Mouse (Mus musculus) spleen, adult 12 weeks (tissue): ENCODE results near the gene Otud7a.

Experiments
- DNase-seq: peaks from one replicate; pipeline ENCODE4 v3.0.0; 2022; ENCODE audit warnings: low spot score

Gene Otud7a

DNA sequence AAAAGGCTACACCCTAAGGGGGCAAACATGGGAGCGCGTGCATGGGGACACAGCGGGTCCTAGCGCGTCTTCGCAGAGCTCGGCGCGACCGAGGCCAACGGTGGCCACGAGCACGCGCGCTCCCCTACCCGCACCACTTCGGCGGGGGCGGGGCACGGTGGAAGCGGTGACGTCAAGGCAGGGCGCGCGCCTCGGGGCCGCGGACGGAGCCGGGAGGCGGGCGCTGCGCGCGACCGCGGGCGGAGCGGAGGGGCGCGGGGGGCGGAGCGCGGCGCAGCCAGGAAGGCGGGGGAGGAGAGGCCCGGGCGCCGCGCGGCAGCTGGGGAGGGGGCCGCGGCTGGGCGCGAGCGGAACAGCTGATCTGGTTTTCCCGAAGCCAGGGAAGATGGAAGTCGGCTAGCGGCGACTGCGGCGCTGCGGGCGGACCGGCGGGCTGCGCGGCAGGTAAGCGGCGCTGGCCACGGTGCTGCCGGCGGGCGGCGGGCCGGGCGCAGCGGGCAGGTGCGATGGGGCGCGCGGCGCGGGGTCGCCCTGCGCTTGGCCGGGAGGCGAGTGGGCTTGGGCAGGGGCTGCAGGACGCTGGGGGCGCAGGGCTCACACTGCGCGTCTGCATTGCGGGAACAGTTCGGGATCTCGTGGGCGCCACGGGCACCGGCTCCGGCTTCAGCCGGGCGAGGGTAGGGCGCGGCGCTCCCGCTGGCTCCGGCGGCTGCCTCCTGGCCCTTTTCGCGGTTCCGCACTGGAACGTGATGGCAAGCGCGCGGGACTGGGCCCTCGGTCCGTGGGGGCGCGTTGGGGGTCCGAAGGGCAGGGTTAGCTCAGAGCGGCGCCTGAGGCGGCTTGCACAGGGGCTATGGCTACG lies at the start of gene Otud7a:
Otud7a (plus strand) TSS at position 268 of the 862 bp plus-strand sequence.
- DNase-seq: no peak

- DNase-seq: no peak
Observed at GRCm38 (mm10) chr7:63405988-63406387, 38.6 kb upstream of the Otud7a start.

GRCm38 (mm10) chr7:63445346-63445700 lies 772 bp downstream of the Otud7a start:
- DNase-seq: no peak

DNA sequence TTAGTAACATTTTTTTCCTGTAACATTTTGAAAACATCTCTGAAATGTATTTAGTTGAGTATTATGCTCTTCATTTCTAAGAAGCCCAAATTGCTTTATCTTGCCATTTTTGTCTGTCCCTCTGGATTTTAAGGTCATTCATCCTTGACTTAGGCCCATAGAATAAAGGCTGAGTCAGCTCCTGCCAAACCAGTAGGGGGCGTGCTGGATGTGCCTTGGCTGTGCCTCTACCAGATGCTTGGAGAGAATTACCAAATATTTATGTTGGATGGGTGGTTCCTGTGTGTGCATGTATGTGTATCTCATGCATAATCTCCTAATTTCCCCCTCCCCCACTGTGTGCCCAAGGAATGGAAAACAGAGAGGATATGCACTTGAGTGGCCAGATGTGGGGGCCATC lies 2.4 kb downstream of the Otud7a start:
- no peak for DNase-seq

DNA sequence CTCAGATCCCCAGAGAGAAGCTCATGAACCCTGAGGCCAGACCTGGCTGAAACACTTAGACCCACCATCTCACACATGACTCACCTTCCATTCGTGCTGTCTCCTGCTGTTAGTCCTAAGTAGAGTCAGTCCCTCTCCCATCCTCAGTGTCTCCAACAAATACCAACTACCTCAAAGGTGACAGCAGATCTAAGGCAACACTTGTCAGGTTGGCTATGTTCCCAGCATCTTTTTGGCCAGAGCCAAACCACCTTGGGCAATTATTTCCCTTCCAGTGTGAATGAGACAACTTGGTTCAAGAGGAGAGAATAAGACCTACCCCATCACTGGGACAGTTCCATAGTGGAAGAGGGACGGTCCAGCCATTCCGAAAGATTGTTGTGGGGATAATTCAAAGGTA lies 10.7 kb downstream of the Otud7a start:
- DNase-seq: no peak

DNA sequence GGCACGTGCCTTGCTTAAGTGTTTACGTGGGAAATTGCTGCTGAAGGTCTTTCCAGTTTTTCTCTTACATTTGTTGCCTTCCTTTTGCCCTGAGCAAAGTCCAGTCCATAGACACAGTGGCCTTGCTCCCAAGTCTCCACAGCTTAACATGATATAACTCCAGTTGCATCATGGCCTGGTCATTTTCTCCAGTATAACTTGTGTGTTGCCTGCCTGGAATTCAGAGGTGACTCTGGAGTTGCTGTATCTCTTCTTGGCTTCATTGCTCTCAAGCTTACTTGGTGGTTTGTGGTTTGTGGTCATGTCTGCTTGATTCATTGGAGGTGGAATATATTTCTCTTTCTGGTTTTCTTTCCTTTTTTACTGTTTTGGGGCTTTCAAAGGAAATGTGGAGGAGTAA lies 17.7 kb downstream of the Otud7a start:
- DNase-seq: no peak

GRCm38 (mm10) chr7:63462684-63463083 lies 18.1 kb downstream of the Otud7a start:
- DNase-seq: no peak

DNA sequence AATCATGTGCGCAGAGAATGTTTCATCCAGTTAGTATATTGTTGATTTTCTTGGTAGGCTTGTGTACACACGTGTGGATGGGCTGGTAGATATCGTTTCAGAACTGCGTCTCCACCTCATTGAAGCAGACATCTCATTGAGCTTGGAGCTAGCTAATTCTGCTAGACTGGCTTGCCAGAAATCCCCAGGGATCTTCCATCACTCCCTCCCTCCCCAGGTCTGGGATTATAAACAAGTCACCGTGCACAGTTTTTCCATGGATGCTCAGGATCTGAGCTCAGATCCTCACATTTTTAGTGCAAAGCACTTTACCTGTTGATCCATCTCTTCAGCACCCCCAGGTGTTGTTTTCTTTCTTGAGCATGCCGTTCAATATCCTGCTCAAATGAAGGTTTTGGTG lies 22.2 kb downstream of the Otud7a start:
- no peak for DNase-seq

DNA sequence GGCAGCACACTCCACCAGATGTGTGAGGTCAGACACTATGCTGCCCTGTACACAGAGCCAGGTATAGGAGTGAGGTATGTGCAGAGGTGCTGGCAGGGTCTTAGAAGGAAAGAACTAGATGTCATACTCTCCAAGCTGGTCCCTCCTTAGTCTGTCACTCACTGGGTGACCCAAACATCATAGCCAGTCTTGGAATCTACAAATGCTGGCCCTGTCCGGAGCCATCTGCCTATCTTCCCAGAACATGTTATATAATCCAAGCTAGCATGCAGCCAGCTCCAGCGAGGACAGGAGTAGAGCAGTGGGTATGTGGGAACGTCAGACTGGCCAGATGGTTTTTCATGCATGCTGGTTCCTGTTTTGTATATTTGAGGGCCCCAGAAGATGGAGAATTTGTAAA lies 23.7 kb downstream of the Otud7a start:
- no peak for DNase-seq

DNA sequence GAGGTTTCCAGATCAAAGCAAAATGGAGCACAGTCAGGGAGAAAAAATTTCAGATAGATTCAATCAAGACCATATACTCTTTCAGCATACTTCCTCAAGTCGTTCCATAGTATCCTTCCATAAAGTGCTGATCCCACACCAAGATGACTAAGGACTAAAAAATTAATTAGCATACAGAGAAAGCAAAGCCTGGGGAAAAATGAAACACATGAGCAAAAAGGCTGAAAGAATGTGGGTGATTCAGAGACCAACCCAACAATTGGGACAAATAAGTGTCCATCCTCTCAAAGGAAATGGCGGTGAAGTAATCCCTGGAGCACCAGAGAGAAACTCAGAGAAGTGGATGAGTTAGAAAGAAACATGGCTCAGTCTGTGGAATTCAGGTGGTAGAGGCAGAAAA lies 38.5 kb downstream of the Otud7a start:
- DNase-seq: no peak

GRCm38 (mm10) chr7:63497051-63497547 lies 52.5 kb downstream of the Otud7a start:
- DNase-seq: no peak

GRCm38 (mm10) chr7:63504202-63504601 lies 59.7 kb downstream of the Otud7a start:
- no peak for DNase-seq

- no peak for DNase-seq
Observed at GRCm38 (mm10) chr7:63508079-63508478, 63.5 kb downstream of the Otud7a start.

DNA sequence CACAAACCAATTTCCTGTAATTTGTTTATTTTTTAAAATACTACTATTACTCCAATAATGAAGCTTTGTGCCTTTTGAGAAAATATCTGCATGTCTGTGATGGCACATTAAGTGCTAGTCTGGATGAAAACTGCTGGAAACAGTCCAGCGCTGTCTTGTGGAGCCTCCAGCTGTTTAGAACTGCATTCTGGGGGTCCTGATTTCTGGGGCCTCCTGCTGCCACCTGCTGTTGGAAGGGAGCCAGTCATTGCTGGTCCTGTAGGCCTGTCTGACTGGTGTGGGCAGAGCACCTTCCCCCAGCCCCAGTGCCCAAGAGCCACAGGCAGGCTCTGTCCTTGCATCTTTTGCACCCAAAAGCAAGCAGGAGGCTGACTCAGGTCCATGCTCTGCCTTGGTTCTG lies 65.3 kb downstream of the Otud7a start:
- no peak for DNase-seq

- DNase-seq: no peak
Observed at GRCm38 (mm10) chr7:63511458-63511857, 66.9 kb downstream of the Otud7a start.

- DNase-seq: no peak
Observed at GRCm38 (mm10) chr7:63512561-63512960, 68.0 kb downstream of the Otud7a start.

- no peak for DNase-seq
Observed at GRCm38 (mm10) chr7:63516141-63516895, 71.8 kb downstream of the Otud7a start.

- DNase-seq: no peak
Observed at GRCm38 (mm10) chr7:63520299-63520698, 75.7 kb downstream of the Otud7a start.

- no peak for DNase-seq
Observed at GRCm38 (mm10) chr7:63522403-63522802, 77.9 kb downstream of the Otud7a start.

DNA sequence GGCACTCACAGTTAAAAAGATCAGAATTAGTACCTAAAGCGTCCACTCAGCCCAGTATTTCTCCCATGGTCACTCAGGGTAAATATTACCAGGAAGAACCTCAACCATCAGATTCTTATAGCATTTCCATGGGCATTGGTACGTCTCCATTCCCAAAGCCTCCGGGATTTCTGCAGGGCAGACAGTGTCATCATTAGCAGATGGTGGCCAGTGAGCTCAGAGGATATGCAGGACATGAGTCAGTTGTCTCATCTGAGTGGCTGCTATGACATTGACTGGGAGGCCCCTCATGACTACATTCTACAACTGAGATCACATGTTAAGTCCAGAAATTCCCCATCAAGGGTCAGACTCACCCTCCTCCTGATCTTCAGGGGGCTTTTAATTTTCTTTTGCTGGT lies 78.5 kb downstream of the Otud7a start:
- DNase-seq: no peak

GRCm38 (mm10) chr7:63540293-63540692 lies 95.7 kb downstream of the Otud7a start:
- no peak for DNase-seq

DNA sequence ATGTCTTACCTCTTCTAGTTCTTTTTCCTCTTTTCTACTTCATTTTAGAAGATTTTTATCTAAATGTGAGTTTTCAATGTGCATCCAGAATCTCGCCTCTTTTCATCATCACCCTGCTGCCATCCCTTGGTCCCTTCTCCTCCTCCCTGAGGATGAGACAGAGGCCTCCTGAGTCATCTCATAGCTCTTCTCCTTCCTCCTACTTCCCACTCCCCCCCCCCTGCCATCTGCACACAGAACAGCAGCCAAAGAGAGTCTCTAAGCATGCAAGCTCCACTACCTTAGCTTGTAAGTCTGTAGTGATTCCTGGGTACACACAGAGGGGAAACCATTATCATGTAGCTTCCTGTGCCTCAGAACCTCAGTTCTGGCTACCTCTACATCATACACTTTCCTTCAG lies 109.9 kb downstream of the Otud7a start:
- no peak for DNase-seq

GRCm38 (mm10) chr7:63556324-63556723 lies 111.8 kb downstream of the Otud7a start:
- DNase-seq: no peak
